Mouse (Mus musculus): ENCODE results near the gene Scgb1b20.
"Not testable (repeated sequence)": the region's sequence is repeated elsewhere in the genome, so short reads cannot be mapped to it uniquely, and the experiment has no call there.

Scgb1b20 gene

DNA sequence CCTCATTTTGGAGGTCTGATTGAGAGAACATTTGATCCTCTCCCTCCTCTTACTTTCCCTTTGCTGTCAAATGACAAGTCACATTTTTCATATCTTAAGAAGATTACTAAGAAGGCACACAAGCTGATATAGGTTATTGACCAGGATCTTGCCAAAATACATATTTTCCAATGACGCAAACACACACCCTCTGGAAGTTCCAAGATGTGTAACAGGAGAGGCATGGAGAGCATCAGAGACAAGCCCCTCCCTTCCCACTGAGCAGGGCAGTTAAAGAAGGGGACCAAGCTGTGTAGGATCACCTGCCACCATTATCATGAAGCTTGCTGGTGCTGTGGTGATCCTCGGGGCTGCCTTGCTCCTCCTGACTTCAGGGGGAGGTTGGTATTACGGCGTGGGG is at the start of gene Scgb1b20:
Scgb1b20 (plus strand) TSS at position 301 of the 400 bp plus-strand sequence.
- DNase-seq, result not testable (repeated sequence)

DNA sequence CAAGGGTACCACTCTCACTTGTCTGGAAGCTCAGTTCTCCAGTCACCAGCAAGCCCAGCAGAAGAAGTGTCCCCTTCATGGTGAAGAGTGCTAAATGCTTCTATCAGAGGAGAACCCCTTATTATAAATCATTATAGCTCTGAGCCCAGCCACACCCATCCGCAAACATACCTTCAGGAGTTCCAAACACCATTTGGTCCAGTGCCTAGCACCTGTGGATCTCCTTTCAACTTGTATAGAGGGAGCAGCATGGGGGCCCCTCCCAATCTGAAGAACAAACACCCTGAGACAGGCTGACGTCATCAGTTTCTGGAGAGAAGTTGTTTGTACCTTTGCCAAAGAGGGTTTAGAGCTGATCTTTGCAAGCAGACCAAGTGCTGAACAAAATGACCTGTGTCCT is 6.8 kb upstream of the Scgb1b20 start, which contains the start of gene Scgb2b20:
Scgb2b20 (minus strand) TSS at position 101 of the 400 bp plus-strand sequence.
- DNase-seq, result not testable (repeated sequence)

DNA sequence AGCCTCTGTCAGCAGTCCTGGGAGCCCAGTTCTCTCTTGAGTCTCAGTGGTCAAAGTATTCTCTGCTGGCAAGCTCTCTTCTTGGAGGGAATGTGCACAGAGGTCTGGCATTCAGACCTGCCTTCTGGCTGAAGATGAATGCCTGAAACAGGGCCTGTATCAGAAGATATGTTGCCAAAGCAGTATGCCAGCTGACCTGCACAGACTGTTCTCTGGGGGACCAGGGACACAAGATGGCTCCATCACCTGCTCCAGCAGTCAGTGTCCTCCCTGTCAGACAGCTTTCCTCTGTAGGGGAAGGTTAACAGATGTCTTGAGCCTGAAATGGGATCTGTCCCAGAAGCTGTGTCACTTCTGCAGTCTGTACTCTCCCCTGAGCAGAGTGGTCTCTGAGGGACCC is 26.7 kb downstream of the Scgb1b20 start:
- not testable (repeated sequence) for DNase-seq

DNA sequence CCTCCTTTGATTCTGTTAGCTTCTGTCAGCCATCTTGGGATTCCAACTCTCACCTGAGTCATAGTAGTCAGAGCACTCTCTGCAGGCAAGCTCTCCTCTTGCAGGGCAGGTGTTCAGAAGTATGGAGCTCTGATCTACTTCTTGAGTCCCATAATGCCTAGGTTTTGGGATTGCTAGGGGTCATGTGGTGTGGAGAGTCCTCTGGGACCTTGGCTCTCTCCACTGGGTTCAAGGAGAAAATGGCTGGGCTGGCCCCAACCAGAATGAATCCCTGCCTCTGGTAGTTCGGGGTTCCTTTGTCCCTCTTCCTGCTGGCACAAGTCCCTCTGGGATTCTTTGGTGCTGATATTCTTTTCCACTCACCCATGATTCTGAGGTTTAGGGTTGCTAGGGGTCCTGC is 28.6 kb downstream of the Scgb1b20 start:
- DNase-seq, result no peak

DNA sequence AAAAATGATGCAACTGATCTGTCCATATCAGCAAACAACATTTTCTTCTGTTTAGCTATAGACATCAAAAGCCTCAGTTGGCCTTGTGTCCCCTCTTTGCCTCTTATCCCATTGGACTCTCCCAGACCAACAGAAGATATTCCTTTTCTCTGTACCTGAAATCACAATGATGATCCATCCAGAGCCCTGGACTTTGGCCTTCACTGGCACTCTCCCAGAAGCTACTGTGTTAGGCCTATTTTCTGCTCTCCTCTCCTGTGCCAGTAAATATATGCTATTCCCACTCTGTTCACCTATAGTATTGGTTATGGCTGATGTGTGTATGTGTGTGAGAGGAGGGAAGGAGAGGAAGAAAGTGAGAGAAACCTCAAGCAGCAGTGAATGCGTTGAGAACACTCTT is 36.6 kb downstream of the Scgb1b20 start:
- peak in 1 of 2 experiments; percentile 51 for DNase-seq

Measured in kidney, adult 8-10 months (tissue).